Mouse (Mus musculus) lung, embryonic 16.5 days (tissue): ENCODE results near the gene Pik3r5. TPM values are rescaled to one million over a fixed set of nuclear protein-coding genes. Genes with fewer than 3 reads are reported as not detected.

Source experiments
- ATAC-seq: fragments of 200-750 bp; cut with Nextera tagmentation; 2 replicates; pipeline ENCODE4 v1.8.0; 2017; ENCODE audit warnings: low read depth, mild to moderate bottlenecking, moderate library complexity
- H3K27ac ChIP-seq: fragments of 300-500 bp; sonication (generic); 2 replicates; pipeline ENCODE4 v1.5.1; 2014; ENCODE audit warnings: mild to moderate bottlenecking, control low read depth, low read length
- H3K27me3 ChIP-seq: fragments of 300-500 bp; sonication (generic); 2 replicates; pipeline ENCODE4 v1.6.1; 2014; ENCODE audit warnings: low read depth, low read length, mixed read lengths; ENCODE audit not compliant: control insufficient read depth, insufficient read depth
- H3K36me3 ChIP-seq: fragments of 300-500 bp; sonication (generic); 2 replicates; pipeline ENCODE4 v1.6.1; 2014; ENCODE audit warnings: low read length; ENCODE audit not compliant: control insufficient read depth, insufficient read depth
- H3K4me1 ChIP-seq: fragments of 300-500 bp; sonication (generic); replicated peaks from 2 replicates; pipeline ENCODE4 v1.6.1; 2014; ENCODE audit warnings: low read length, mixed read lengths; ENCODE audit not compliant: control insufficient read depth, insufficient read depth
- H3K4me2 ChIP-seq: fragments of 300-500 bp; sonication (generic); 2 replicates; pipeline ENCODE4 v1.6.1; 2014; ENCODE audit warnings: low read depth, low read length, control low read depth
- H3K4me3 ChIP-seq: fragments of 300-500 bp; sonication (generic); 2 replicates; pipeline ENCODE4 v1.5.1; 2014; ENCODE audit warnings: mild to moderate bottlenecking, low read length, control low read depth
- H3K9ac ChIP-seq: fragments of 300-500 bp; sonication (generic); 2 replicates; pipeline ENCODE4 v1.6.1; 2014; ENCODE audit warnings: low read length, control low read depth
- H3K9me3 ChIP-seq: fragments of 300-500 bp; sonication (generic); 2 replicates; pipeline ENCODE4 v1.6.1; 2016; ENCODE audit warnings: low read length; ENCODE audit not compliant: control insufficient read depth
- WGBS: fragments of 180-500 bp; shearing (Covaris S2); extraction: QIAGEN DNeasy Blood & Tissue Kit; methylation state at CpG from one replicate; pipeline ENCODE4 v1.1.7; 2014; 5-methylcytosine and 5-hydroxymethylcytosine counted together
- polyA plus RNA-seq: library from polyadenylated mRNA; unstranded; fragments of >200 nt; fragmentation: Nextera tagmentation; extraction: Ambion mirVana; gene quantifications from 2 replicates; pipeline ENCODE4 v1.2.1, GENCODE M21; 2015

Pik3r5 gene
- 0.55 and 0.67 TPM in 2 replicates for polyA plus RNA-seq

- peak within 1 kb of the TSS; percentile 92 for H3K4me2 ChIP-seq
- WGBS, result 4% methylated on average over 32 of the region's 35 CpGs
- H3K4me3 ChIP-seq, result peak within 1 kb of the TSS; percentile 59
- peak; percentile 93 for ATAC-seq
- H3K9ac ChIP-seq, result peak within 1 kb of the TSS; percentile 63
- no peaks in the 10 kb centered on the region for H3K36me3 ChIP-seq
- no peak within 1 kb of the TSS for H3K27ac ChIP-seq
- peaks cover 6% of the 10 kb centered on the region; the same call in 1 of the 2 replicates for H3K27me3 ChIP-seq
- no peaks in the 10 kb centered on the region for H3K4me1 ChIP-seq
- no peaks in the 10 kb centered on the region for H3K9me3 ChIP-seq
Observed at GRCm38 (mm10) chr11:68431699-68432360, at the start of gene Pik3r5. TSS of gene Pik3r5 (plus strand) at chr11:68432121.

GRCm38 (mm10) chr11:68383519-68383918 is 48.4 kb upstream of the Pik3r5 start:
- Histone ChIP-seq H3K9me3 (no peaks in the 10 kb centered on the region), H3K4me3 (no peak overlapping the region), H3K27me3 (peaks cover 43% of the 10 kb centered on the region), H3K9ac (no peak overlapping the region), H3K4me1 (peaks cover 24% of the 10 kb centered on the region), H3K4me2 (no peak overlapping the region), H3K36me3 (no peaks in the 10 kb centered on the region), H3K27ac (no peak overlapping the region)
- WGBS, result 40% methylated on average over 10 of the region's 10 CpGs
- ATAC-seq, result no peak

DNA sequence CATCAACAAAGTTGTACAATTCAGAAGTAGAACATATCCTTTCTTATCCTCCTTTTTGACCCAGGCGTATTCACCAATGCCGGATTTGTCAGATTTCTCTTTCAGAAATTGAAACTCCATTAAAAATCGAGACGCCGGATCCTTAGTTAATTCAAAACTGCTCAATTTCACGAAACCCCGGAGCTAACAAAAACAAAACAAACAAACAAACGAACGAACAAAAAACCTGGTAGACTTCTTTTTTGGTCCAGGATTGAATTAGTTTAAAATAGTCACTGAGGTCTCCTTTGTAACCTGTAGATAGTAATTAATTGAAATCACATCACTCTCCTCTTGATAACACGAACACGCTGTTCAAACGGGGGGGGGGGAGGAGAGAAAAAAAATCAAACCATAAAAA is 47.8 kb upstream of the Pik3r5 start:
- Histone ChIP-seq H3K9me3 (no peaks in the 10 kb centered on the region), H3K4me3 (peak overlapping the region; percentile 74), H3K27ac (no peak overlapping the region), H3K36me3 (no peaks in the 10 kb centered on the region), H3K27me3 (peaks cover 49% of the 10 kb centered on the region), H3K4me1 (peaks cover 23% of the 10 kb centered on the region), H3K9ac (no peak overlapping the region), H3K4me2 (no peak overlapping the region)
- ATAC-seq, result no peak
- 21% methylated on average over 12 of the region's 12 CpGs for WGBS

GRCm38 (mm10) chr11:68384592-68385020 is 47.3 kb upstream of the Pik3r5 start:
- no peak overlapping the region for H3K27ac ChIP-seq
- H3K27me3 ChIP-seq, result peaks cover 53% of the 10 kb centered on the region
- no peaks in the 10 kb centered on the region for H3K9me3 ChIP-seq
- H3K36me3 ChIP-seq, result no peaks in the 10 kb centered on the region
- peak overlapping the region; percentile 99 for H3K4me2 ChIP-seq
- no peak for ATAC-seq
- H3K9ac ChIP-seq, result peak overlapping the region; percentile 57
- H3K4me3 ChIP-seq, result peak overlapping the region; percentile 74
- H3K4me1 ChIP-seq, result peaks cover 18% of the 10 kb centered on the region
- 2% methylated on average over 27 of the region's 27 CpGs for WGBS

GRCm38 (mm10) chr11:68385021-68385821 is 46.7 kb upstream of the Pik3r5 start:
- H3K9me3 ChIP-seq, result no peaks in the 10 kb centered on the region
- no peak overlapping the region for H3K27ac ChIP-seq
- peaks cover 16% of the 10 kb centered on the region for H3K4me1 ChIP-seq
- H3K36me3 ChIP-seq, result no peaks in the 10 kb centered on the region
- peak overlapping the region; percentile 74 for H3K4me3 ChIP-seq
- peak overlapping the region; percentile 71 for H3K9ac ChIP-seq
- peak overlapping the region; percentile 99 for H3K4me2 ChIP-seq
- H3K27me3 ChIP-seq, result peaks cover 58% of the 10 kb centered on the region
- WGBS, result under 1% methylated on average over 94 of the region's 94 CpGs
- peak; percentile 11; the same call in 1 of the 2 replicates for ATAC-seq

DNA sequence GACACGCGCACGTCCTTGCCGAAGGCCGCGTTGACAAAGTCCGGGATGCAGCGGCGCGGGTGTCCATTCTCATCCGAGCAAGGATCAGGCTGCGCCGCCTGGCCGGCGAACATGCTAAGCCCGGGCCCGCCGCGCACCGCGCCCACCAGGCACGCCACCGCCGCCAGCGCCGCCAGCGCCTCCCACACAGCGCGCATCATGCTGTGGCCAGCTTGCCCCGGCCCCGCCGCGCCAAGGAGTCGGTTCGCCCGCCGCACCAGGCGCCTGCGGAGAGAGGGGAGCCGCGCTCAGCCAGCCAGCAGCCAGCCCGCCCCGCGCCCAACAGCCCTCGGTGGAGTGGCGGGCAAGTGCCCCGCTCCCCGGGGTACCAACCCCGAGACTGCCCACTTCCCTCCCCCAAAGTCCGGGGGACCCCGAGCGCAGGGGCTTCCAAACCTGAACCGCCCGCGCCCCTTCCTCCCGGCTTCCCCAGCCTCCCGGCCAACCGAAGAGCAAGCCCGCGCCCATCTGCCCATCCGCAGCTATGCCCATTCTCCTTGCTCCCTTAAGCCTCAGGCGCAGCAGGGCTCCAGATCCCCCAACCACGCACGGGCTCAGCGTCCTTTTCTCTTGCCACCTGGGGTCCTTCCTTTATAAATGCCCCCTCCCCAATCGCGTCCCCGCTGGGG is 45.9 kb upstream of the Pik3r5 start:
- Histone ChIP-seq H3K27ac (no peak overlapping the region; the same call in 1 of the 2 replicates), H3K36me3 (no peaks in the 10 kb centered on the region), H3K27me3 (peaks cover 66% of the 10 kb centered on the region), H3K4me2 (peak overlapping the region; percentile 99), H3K9me3 (no peaks in the 10 kb centered on the region), H3K4me3 (peak overlapping the region; percentile 74), H3K4me1 (peaks cover 16% of the 10 kb centered on the region), H3K9ac (peak overlapping the region; percentile 71)
- ATAC-seq, result peak; percentile 55
- WGBS, result under 1% methylated on average over 48 of the region's 68 CpGs

GRCm38 (mm10) chr11:68386589-68387440 is 45.1 kb upstream of the Pik3r5 start:
- H3K27ac ChIP-seq, result no peak overlapping the region; the same call in 1 of the 2 replicates
- peaks cover 16% of the 10 kb centered on the region for H3K4me1 ChIP-seq
- H3K4me3 ChIP-seq, result peak overlapping the region; percentile 74
- no peaks in the 10 kb centered on the region for H3K9me3 ChIP-seq
- WGBS, result under 1% methylated on average over 81 of the region's 90 CpGs
- peak overlapping the region; percentile 71 for H3K9ac ChIP-seq
- ATAC-seq, result peak; percentile 73
- peak overlapping the region; percentile 99 for H3K4me2 ChIP-seq
- no peaks in the 10 kb centered on the region for H3K36me3 ChIP-seq
- H3K27me3 ChIP-seq, result peaks cover 74% of the 10 kb centered on the region

- ATAC-seq, result no peak
- Histone ChIP-seq H3K9me3 (no peaks in the 10 kb centered on the region), H3K9ac (peak overlapping the region; percentile 71; the same call in 1 of the 2 replicates), H3K4me1 (peaks cover 16% of the 10 kb centered on the region), H3K36me3 (no peaks in the 10 kb centered on the region), H3K27ac (no peak overlapping the region), H3K27me3 (peaks cover 80% of the 10 kb centered on the region), H3K4me2 (peak overlapping the region; percentile 99), H3K4me3 (peak overlapping the region; percentile 74)
- WGBS, result 54% methylated on average over 4 of the region's 4 CpGs
Observed at GRCm38 (mm10) chr11:68387441-68387760, 44.5 kb upstream of the Pik3r5 start.
